Mouse (Mus musculus): ENCODE measurements around the gene Nudt13. TPM values are rescaled to one million over a fixed set of nuclear protein-coding genes. Genes with fewer than 3 reads are reported as not detected.
"Not testable (repeated sequence)": the region's sequence is repeated elsewhere in the genome, so short reads cannot be mapped to it uniquely, and the experiment has no call there.

The Nudt13 gene
- polyA plus RNA-seq, 1 experiment from 2014 or later = 12.0 TPM

GRCm38 (mm10) chr14:20294947-20295346, 450 bp downstream of the Nudt13 start:
- WGBS = 57% methylated on average over 8 of the region's 8 CpGs
- peaks cover 22% of the 10 kb centered on the region for H3K4me1 ChIP-seq
- no peak for DNase-seq (ENCODE audit: extremely low spot score, low spot score)
- H3K9me3 ChIP-seq = no peaks in the 10 kb centered on the region
- H3K27me3 ChIP-seq (ENCODE audit: poor library complexity, severe bottlenecking) = no peaks in the 10 kb centered on the region
- H3K36me3 ChIP-seq (replicated peaks) = no peaks in the 10 kb centered on the region
- H3K27ac ChIP-seq = 0 out of 2 replicates have a peak overlapping the region, but pooled peaks have one; percentile 5
- peak overlapping the region; percentile 57 for H3K4me3 ChIP-seq

GRCm38 (mm10) chr14:20297616-20298015, 3.1 kb downstream of the Nudt13 start:
- H3K36me3 ChIP-seq (replicated peaks) = no peaks in the 10 kb centered on the region
- 83% methylated on average over 3 of the region's 3 CpGs for WGBS

GRCm38 (mm10) chr14:20298131-20298530, 3.6 kb downstream of the Nudt13 start:
- Histone ChIP-seq H3K27me3 (ENCODE audit: poor library complexity, severe bottlenecking) (no peaks in the 10 kb centered on the region), H3K36me3 (replicated peaks) (no peaks in the 10 kb centered on the region), H3K4me1 (peaks cover 11% of the 10 kb centered on the region), H3K27ac (no peak overlapping the region), H3K9me3 (no peaks in the 10 kb centered on the region), H3K4me3 (no peak overlapping the region)
- DNase-seq (ENCODE audit: extremely low spot score, low spot score) = no peak
- 87% methylated on average over 3 of the region's 3 CpGs for WGBS

More at GRCm38 (mm10) chr14:20297616-20298015, 3.1 kb downstream of the Nudt13 start:
- no peak overlapping the region for H3K4me3 ChIP-seq
- DNase-seq (ENCODE audit: extremely low spot score, low spot score) = no peak
- H3K9me3 ChIP-seq = no peaks in the 10 kb centered on the region
- peaks cover 7% of the 10 kb centered on the region for H3K4me1 ChIP-seq
- H3K27me3 ChIP-seq (ENCODE audit: poor library complexity, severe bottlenecking) = no peaks in the 10 kb centered on the region
- no peak overlapping the region for H3K27ac ChIP-seq

- H3K27me3 ChIP-seq (ENCODE audit: poor library complexity, severe bottlenecking); H3K9me3 ChIP-seq; DNase-seq (ENCODE audit: extremely low spot score, low spot score); H3K27ac ChIP-seq; H3K4me1 ChIP-seq; H3K4me3 ChIP-seq: not testable (repeated sequence)
- WGBS = 64% methylated on average over 2 of the region's 2 CpGs
- peaks cover 29% of the 10 kb centered on the region for H3K36me3 ChIP-seq (replicated peaks)
Observed at GRCm38 (mm10) chr14:20305085-20305484, 10.6 kb downstream of the Nudt13 start.

GRCm38 (mm10) chr14:20315137-20315536, 20.6 kb downstream of the Nudt13 start:
- no peak for DNase-seq (ENCODE audit: extremely low spot score, low spot score)
- H3K36me3 ChIP-seq (replicated peaks) = peaks cover 35% of the 10 kb centered on the region
- WGBS = 88% methylated on average over 1 of the region's 1 CpGs
- no peak overlapping the region for H3K4me3 ChIP-seq
- no peaks in the 10 kb centered on the region for H3K9me3 ChIP-seq
- H3K27ac ChIP-seq = no peak overlapping the region
- no peaks in the 10 kb centered on the region for H3K4me1 ChIP-seq
- H3K27me3 ChIP-seq (ENCODE audit: poor library complexity, severe bottlenecking) = no peaks in the 10 kb centered on the region

GRCm38 (mm10) chr14:20319420-20319819, 24.9 kb downstream of the Nudt13 start:
- Histone ChIP-seq H3K4me1 (no peaks in the 10 kb centered on the region), H3K4me3 (no peak overlapping the region), H3K27me3 (ENCODE audit: poor library complexity, severe bottlenecking) (no peaks in the 10 kb centered on the region), H3K36me3 (replicated peaks) (peaks cover 73% of the 10 kb centered on the region), H3K9me3 (no peaks in the 10 kb centered on the region), H3K27ac (no peak overlapping the region)
- WGBS = 75% methylated on average over 3 of the region's 3 CpGs
- DNase-seq (ENCODE audit: extremely low spot score, low spot score) = no peak

GRCm38 (mm10) chr14:20324196-20324595, 29.7 kb downstream of the Nudt13 start:
- Histone ChIP-seq H3K27me3 (ENCODE audit: poor library complexity, severe bottlenecking) (no peaks in the 10 kb centered on the region), H3K4me1 (no peaks in the 10 kb centered on the region), H3K4me3 (no peak overlapping the region), H3K27ac (no peak overlapping the region), H3K9me3 (no peaks in the 10 kb centered on the region), H3K36me3 (replicated peaks) (peaks cover 97% of the 10 kb centered on the region)
- WGBS = 97% methylated on average over 9 of the region's 9 CpGs
- no peak for DNase-seq (ENCODE audit: extremely low spot score, low spot score)

GRCm38 (mm10) chr14:20328474-20328873, 34.0 kb downstream of the Nudt13 start:
- peaks cover 97% of the 10 kb centered on the region for H3K36me3 ChIP-seq (replicated peaks)
- 72% methylated on average over 9 of the region's 9 CpGs for WGBS
- no peak overlapping the region for H3K27ac ChIP-seq

GRCm38 (mm10) chr14:20331316-20331715, 36.8 kb downstream of the Nudt13 start:
- Histone ChIP-seq H3K27ac (no peak overlapping the region), H3K36me3 (replicated peaks) (peaks cover 98% of the 10 kb centered on the region), H3K27me3 (ENCODE audit: poor library complexity, severe bottlenecking) (no peaks in the 10 kb centered on the region), H3K4me3 (no peak overlapping the region), H3K9me3 (no peaks in the 10 kb centered on the region), H3K4me1 (no peaks in the 10 kb centered on the region)
- 92% methylated on average over 4 of the region's 4 CpGs for WGBS
- no peak for DNase-seq (ENCODE audit: extremely low spot score, low spot score)

More at GRCm38 (mm10) chr14:20328474-20328873, 34.0 kb downstream of the Nudt13 start:
- no peaks in the 10 kb centered on the region for H3K9me3 ChIP-seq
- DNase-seq (ENCODE audit: extremely low spot score, low spot score) = peak; percentile 17
- no peak overlapping the region for H3K4me3 ChIP-seq
- no peaks in the 10 kb centered on the region for H3K27me3 ChIP-seq (ENCODE audit: poor library complexity, severe bottlenecking)
- no peaks in the 10 kb centered on the region for H3K4me1 ChIP-seq

- DNase-seq (ENCODE audit: extremely low spot score, low spot score) = no peak
- Histone ChIP-seq H3K27ac (no peak overlapping the region), H3K4me3 (no peak overlapping the region), H3K27me3 (ENCODE audit: poor library complexity, severe bottlenecking) (no peaks in the 10 kb centered on the region), H3K9me3 (no peaks in the 10 kb centered on the region), H3K4me1 (no peaks in the 10 kb centered on the region), H3K36me3 (replicated peaks) (peaks cover 88% of the 10 kb centered on the region)
- WGBS = 94% methylated on average over 5 of the region's 5 CpGs
Observed at GRCm38 (mm10) chr14:20339415-20339814, 44.9 kb downstream of the Nudt13 start.

- Histone ChIP-seq H3K9me3 (no peaks in the 10 kb centered on the region), H3K36me3 (replicated peaks) (peaks cover 88% of the 10 kb centered on the region), H3K4me1 (no peaks in the 10 kb centered on the region), H3K27ac (no peak overlapping the region), H3K27me3 (ENCODE audit: poor library complexity, severe bottlenecking) (no peaks in the 10 kb centered on the region), H3K4me3 (no peak overlapping the region)
- 85% methylated on average over 8 of the region's 8 CpGs for WGBS
- DNase-seq (ENCODE audit: extremely low spot score, low spot score) = no peak
Observed at GRCm38 (mm10) chr14:20340149-20340548, 45.7 kb downstream of the Nudt13 start.

- DNase-seq (ENCODE audit: extremely low spot score, low spot score) = no peak
- Histone ChIP-seq H3K36me3 (replicated peaks) (peaks cover 88% of the 10 kb centered on the region), H3K9me3 (no peaks in the 10 kb centered on the region), H3K27me3 (ENCODE audit: poor library complexity, severe bottlenecking) (no peaks in the 10 kb centered on the region), H3K4me3 (no peak overlapping the region), H3K27ac (no peak overlapping the region), H3K4me1 (no peaks in the 10 kb centered on the region)
- WGBS = 78% methylated on average over 7 of the region's 7 CpGs
Observed at GRCm38 (mm10) chr14:20340866-20341265, 46.4 kb downstream of the Nudt13 start.

- H3K27me3 ChIP-seq (ENCODE audit: poor library complexity, severe bottlenecking) = no peaks in the 10 kb centered on the region
- no peak for DNase-seq (ENCODE audit: extremely low spot score, low spot score)
- WGBS = 92% methylated on average over 9 of the region's 9 CpGs
Observed at GRCm38 (mm10) chr14:20345885-20346284, 51.4 kb downstream of the Nudt13 start.

GRCm38 (mm10) chr14:20347441-20347990, 53.0 kb downstream of the Nudt13 start:
- DNase-seq (ENCODE audit: extremely low spot score, low spot score) = no peak
- WGBS = 5% methylated on average over 15 of the region's 15 CpGs
- no peaks in the 10 kb centered on the region for H3K9me3 ChIP-seq
- H3K27me3 ChIP-seq (ENCODE audit: poor library complexity, severe bottlenecking) = no peaks in the 10 kb centered on the region
- H3K4me1 ChIP-seq = peaks cover 20% of the 10 kb centered on the region
- H3K27ac ChIP-seq = peak overlapping the region; percentile 97
- H3K36me3 ChIP-seq (replicated peaks) = peaks cover 51% of the 10 kb centered on the region
- H3K4me3 ChIP-seq = peak overlapping the region; percentile 84

More at GRCm38 (mm10) chr14:20345885-20346284, 51.4 kb downstream of the Nudt13 start:
- H3K36me3 ChIP-seq (replicated peaks) = peaks cover 53% of the 10 kb centered on the region
- H3K4me3 ChIP-seq = no peak overlapping the region
- no peaks in the 10 kb centered on the region for H3K9me3 ChIP-seq
- peaks cover 20% of the 10 kb centered on the region for H3K4me1 ChIP-seq
- no peak overlapping the region for H3K27ac ChIP-seq
